Mouse (Mus musculus) midbrain, embryonic 15.5 days (tissue): ENCODE measurements around the gene Mucl3. TPM values are rescaled to one million over a fixed set of nuclear protein-coding genes. Genes with fewer than 3 reads are reported as not detected.

Source experiments
- polyA plus RNA-seq: library from polyadenylated mRNA; unstranded; fragments of >200 nt; fragmentation: Nextera tagmentation; extraction: Ambion mirVana; gene quantifications from 2 replicates; pipeline ENCODE4 v1.2.1, GENCODE M21; 2015

Gene Mucl3
- polyA plus RNA-seq, 1 experiment from 2014 or later = not detected

Other genes starting within 250 kb of the Mucl3 start
- 0.89 and 1.1 TPM in 2 replicates for gene H2-Q6, start 218.8 kb downstream of the Mucl3 start, polyA plus RNA-seq
- 2.7 and 4.0 TPM in 2 replicates for gene H2-Q7, start 204.5 kb downstream of the Mucl3 start, polyA plus RNA-seq
- 0.26 and 1.6 TPM in 2 replicates for gene H2-Q10, start 173.6 kb downstream of the Mucl3 start, polyA plus RNA-seq
- gene Pou5f1, start 137.7 kb downstream of the Mucl3 start, polyA plus RNA-seq = 0.12 TPM in 1 of 2 replicates, not detected in the other
- 10.8 and 13.1 TPM in 2 replicates for gene Tcf19, start 126.9 kb downstream of the Mucl3 start, polyA plus RNA-seq
- gene Cchcr1, start 126.6 kb downstream of the Mucl3 start, polyA plus RNA-seq = 3.5 and 3.7 TPM in 2 replicates
- gene Psors1c2, start 110.5 kb downstream of the Mucl3 start, polyA plus RNA-seq = 0.56 and 0.96 TPM in 2 replicates
- gene Cdsn, start 91.6 kb downstream of the Mucl3 start, polyA plus RNA-seq = 0.06 TPM in 2 replicates
- gene 2300002M23Rik, start 76.2 kb downstream of the Mucl3 start, polyA plus RNA-seq = not detected in 2 replicates
- not detected in 2 replicates for gene Sfta2, start 42.1 kb downstream of the Mucl3 start, polyA plus RNA-seq
- gene Gm9573, start 17.1 kb downstream of the Mucl3 start, polyA plus RNA-seq = not detected in 2 replicates
- 16.3 and 16.5 TPM in 2 replicates for gene Vars2, start 23.9 kb upstream of the Mucl3 start, polyA plus RNA-seq
- gene Gtf2h4, start 30.0 kb upstream of the Mucl3 start, polyA plus RNA-seq = 27.6 and 29.5 TPM in 2 replicates
- 107 and 118 TPM in 2 replicates for gene Ddr1, start 60.9 kb upstream of the Mucl3 start, polyA plus RNA-seq
- gene Ier3, start 178.0 kb upstream of the Mucl3 start, polyA plus RNA-seq = 9.7 and 9.9 TPM in 2 replicates
- gene Flot1, start 179.5 kb upstream of the Mucl3 start, polyA plus RNA-seq = 86.8 and 98.0 TPM in 2 replicates
- gene Tubb5, start 194.6 kb upstream of the Mucl3 start, polyA plus RNA-seq = 1,854 and 1,858 TPM in 2 replicates
- 9.0 and 10.7 TPM in 2 replicates for gene Mdc1, start 197.8 kb upstream of the Mucl3 start, polyA plus RNA-seq
- gene Nrm, start 217.6 kb upstream of the Mucl3 start, polyA plus RNA-seq = 18.6 and 18.9 TPM in 2 replicates
- 20.3 and 23.3 TPM in 2 replicates for gene Ppp1r18, start 221.9 kb upstream of the Mucl3 start, polyA plus RNA-seq
- 36.3 and 40.4 TPM in 2 replicates for gene Dhx16, start 236.1 kb upstream of the Mucl3 start, polyA plus RNA-seq